In genomic region chr8:71527162-71527870, GRCm38 (mm10) we compare ENCODE assay signal across 16 mouse cellular contexts. TPM values are rescaled to one million over a fixed set of nuclear protein-coding genes. Genes with fewer than 3 reads are reported as not detected.
DNase-seq lines count a peak whose midpoint lies in the region; ATAC-seq and TF ChIP-seq lines count a peak whose summit lies in the region.
"Had no signal": no experiment of that assay in that cellular context is flagged by ENCODE, and none has a peak within 500 bp of the region (broad histone marks: within the 10 kb centered on the region; RNA-seq: fewer than 3 reads in every experiment).

No protein-coding gene starts in this region.

- no peaks in the 10 kb centered on the region for H3K36me3 ChIP-seq in embryonic facial prominence, embryonic 12.5 days
- H3K36me3 ChIP-seq in embryonic facial prominence, embryonic 10.5 days (replicated peaks) = no peaks in the 10 kb centered on the region
- H3K36me3 ChIP-seq in liver, adult 2 months (ENCODE audit: control insufficient read depth, insufficient read depth, low read length) = no peaks in the 10 kb centered on the region
- no peaks in the 10 kb centered on the region for H3K36me3 ChIP-seq in liver, embryonic 12.5 days
- H3K36me3 ChIP-seq in limb, embryonic 13.5 days = no peaks in the 10 kb centered on the region
- H3K36me3 ChIP-seq: neural tube, embryonic 12.5 days had no signal

- H3K9me3 ChIP-seq in embryonic facial prominence, embryonic 12.5 days = no peaks in the 10 kb centered on the region
- no peaks in the 10 kb centered on the region for H3K9me3 ChIP-seq in embryonic facial prominence, embryonic 10.5 days
- no peaks in the 10 kb centered on the region for H3K9me3 ChIP-seq in liver, embryonic 12.5 days (replicated peaks)
- H3K9me3 ChIP-seq in limb, embryonic 13.5 days = no peaks in the 10 kb centered on the region
- H3K9me3 ChIP-seq: neural tube, embryonic 12.5 days had no signal

- ATAC-seq in embryonic facial prominence, embryonic 12.5 days (ENCODE audit: insufficient number of reproducible peaks, insufficient read depth, low FRiP score, low TSS enrichment) = no peak
- no peak for ATAC-seq in liver, embryonic 12.5 days
- ATAC-seq in limb, embryonic 13.5 days (ENCODE audit: low FRiP score, low read depth) = no peak
- no peak for ATAC-seq in CD4-positive, CD25-positive, alpha-beta regulatory T cell, adult 4 months
- ATAC-seq: forebrain, embryonic 14.5 days had no signal

- no peak for TF ChIP-seq POLR2A in liver, adult 2 months (IDR thresholded peaks at IDR 0.05; ENCODE audit: extremely low read depth, insufficient read depth, low read length)

- 49% methylated on average over 3 of the region's 3 CpGs for WGBS in embryonic facial prominence, embryonic 12.5 days
- 51% methylated on average over 3 of the region's 3 CpGs for WGBS in embryonic facial prominence, embryonic 10.5 days
- 71% methylated on average over 3 of the region's 3 CpGs for whole genome bisulfite sequencing in liver, adult 2 months
- WGBS in liver, embryonic 12.5 days (ENCODE audit: insufficient replicate concordance) = 38% methylated on average over 3 of the region's 3 CpGs
- WGBS in limb, embryonic 13.5 days = 32% methylated on average over 3 of the region's 3 CpGs

- H3K79me2 ChIP-seq in liver, adult 2 months (ENCODE audit: control insufficient read depth, insufficient read depth, low read length) = no peaks in the 10 kb centered on the region

- H3K4me2 ChIP-seq in embryonic facial prominence, embryonic 12.5 days (replicated peaks) = no peak overlapping the region
- H3K4me2 ChIP-seq in liver, embryonic 12.5 days = no peak overlapping the region
- H3K4me2 ChIP-seq in limb, embryonic 13.5 days (replicated peaks) = no peak overlapping the region
- H3K4me2 ChIP-seq: neural tube, embryonic 12.5 days had no signal

- TF ChIP-seq CTCF in liver, adult 2 months (IDR thresholded peaks at IDR 0.05; ENCODE audit: low read depth, low read length) = no peak

- no peak overlapping the region for H3K9ac ChIP-seq in embryonic facial prominence, embryonic 12.5 days
- H3K9ac ChIP-seq in liver, adult 2 months (ENCODE audit: low read depth, low read length) = no peak overlapping the region
- H3K9ac ChIP-seq in liver, embryonic 12.5 days = no peak overlapping the region
- H3K9ac ChIP-seq in limb, embryonic 13.5 days = no peak overlapping the region
- H3K9ac ChIP-seq: neural tube, embryonic 12.5 days had no signal

- H3K27me3 ChIP-seq in embryonic facial prominence, embryonic 12.5 days = peaks cover 38% of the 10 kb centered on the region
- H3K27me3 ChIP-seq in embryonic facial prominence, embryonic 10.5 days (replicated peaks; ENCODE audit: low read depth, poor library complexity, severe bottlenecking) = peaks cover 65% of the 10 kb centered on the region
- H3K27me3 ChIP-seq in liver, adult 2 months (ENCODE audit: control insufficient read depth, insufficient read depth, low read length) = no peaks in the 10 kb centered on the region
- peaks cover 58% of the 10 kb centered on the region for H3K27me3 ChIP-seq in liver, embryonic 12.5 days (replicated peaks)
- H3K27me3 ChIP-seq in limb, embryonic 13.5 days = peaks cover 59% of the 10 kb centered on the region

- no peak for DNase-seq in embryonic facial prominence, embryonic 10.5 days (ENCODE audit: low spot score)
- DNase-seq in liver, adult 2 months (ENCODE audit: extremely low read depth, low read depth, low spot score) = no peak
- DNase-seq in frontal cortex, adult 2 months (ENCODE audit: extremely low spot score in 1 of 2, low spot score in 1 of 2) = no peak
- DNase-seq: adrenal gland, adult 2 months; kidney, adult 8-10 months; thymus, adult 2 months had no signal

- H3K4me1 ChIP-seq in embryonic facial prominence, embryonic 12.5 days = peaks cover 7% of the 10 kb centered on the region; the same call in 1 of the 2 replicates
- peaks cover 28% of the 10 kb centered on the region for H3K4me1 ChIP-seq in embryonic facial prominence, embryonic 10.5 days
- H3K4me1 ChIP-seq in liver, adult 2 months (ENCODE audit: control insufficient read depth, insufficient read depth, low read length) = no peaks in the 10 kb centered on the region; the same call in 1 of the 2 replicates
- H3K4me1 ChIP-seq in liver, embryonic 12.5 days = peaks cover 36% of the 10 kb centered on the region
- peaks cover 11% of the 10 kb centered on the region for H3K4me1 ChIP-seq in brown adipose tissue, adult 24 weeks (ENCODE audit: control insufficient read depth, insufficient read depth, insufficient read length, low read length)
- peaks cover 24% of the 10 kb centered on the region for H3K4me1 ChIP-seq in limb, embryonic 13.5 days

- H3K4me3 ChIP-seq in embryonic facial prominence, embryonic 12.5 days = no peak overlapping the region
- no peak overlapping the region for H3K4me3 ChIP-seq in embryonic facial prominence, embryonic 10.5 days
- H3K4me3 ChIP-seq in liver, adult 2 months (ENCODE audit: insufficient read depth, low read depth, low read length) = no peak overlapping the region
- no peak overlapping the region for H3K4me3 ChIP-seq in liver, embryonic 12.5 days
- H3K4me3 ChIP-seq in brown adipose tissue, adult 24 weeks (ENCODE audit: insufficient read depth, low read depth, low read length) = no peak overlapping the region
- no peak overlapping the region for H3K4me3 ChIP-seq in limb, embryonic 13.5 days
- H3K4me3 ChIP-seq: left cerebral cortex, adult 2 months; neural tube, embryonic 12.5 days had no signal

- H3K27ac ChIP-seq in embryonic facial prominence, embryonic 12.5 days = 0 out of 2 replicates have a peak overlapping the region, but pooled peaks have one; percentile 25
- H3K27ac ChIP-seq in embryonic facial prominence, embryonic 10.5 days (replicated peaks) = no peak overlapping the region; the same call in 1 of the 2 replicates
- H3K27ac ChIP-seq in liver, adult 2 months (replicated peaks; ENCODE audit: insufficient read depth, low read depth, low read length) = peak overlapping the region; percentile 44
- no peak overlapping the region for H3K27ac ChIP-seq in liver, embryonic 12.5 days
- H3K27ac ChIP-seq in brown adipose tissue, adult 24 weeks (replicated peaks; ENCODE audit: low read depth, low read length) = peak overlapping the region; percentile 93
- H3K27ac ChIP-seq in limb, embryonic 13.5 days = peak overlapping the region; percentile 40; the same call in 1 of the 2 replicates
- H3K27ac ChIP-seq: left cerebral cortex, adult 2 months; neural tube, embryonic 12.5 days had no signal

RNA-seq across cellular contexts. Expression of gene Ccdc194, which starts 1.8 kb away (rescaled TPM):
- polyA plus RNA-seq in embryonic facial prominence, embryonic 12.5 days (2016; fragmentation: Nextera tagmentation; extraction: Ambion mirVana) = 0.48 and 0.49 TPM in 2 replicates
- 0.12 and 0.26 TPM in 2 replicates for polyA plus RNA-seq in embryonic facial prominence, embryonic 10.5 days (2016; fragmentation: Nextera tagmentation; extraction: Ambion mirVana)
- total RNA-seq in liver, adult 2 months (2014; rRNA removed) = not detected in 2 replicates
- 0.05 TPM in 1 of 2 replicates, not detected in the other for polyA plus RNA-seq in liver, adult 2 months (2012; rRNA removed)
- 0.30 and 0.57 TPM in 2 replicates for polyA plus RNA-seq in liver, embryonic 12.5 days (2016; fragmentation: Nextera tagmentation; extraction: Ambion mirVana)
- not detected in 2 replicates for polyA plus RNA-seq in brown adipose tissue, adult 24 weeks (2012; ENCODE audit: insufficient read depth, insufficient read length, missing spikeins)
- 0.41 and 0.78 TPM in 2 replicates for polyA plus RNA-seq in limb, embryonic 13.5 days (2015; fragmentation: Nextera tagmentation; extraction: Ambion mirVana)
- not detected in 2 replicates for polyA plus RNA-seq in frontal cortex, adult 2 months (2012; rRNA removed)
- polyA plus RNA-seq in CD4-positive, CD25-positive, alpha-beta regulatory T cell, adult 4 months (2017; shearing (Covaris generic)) = not detected
- total RNA-seq: adrenal gland, adult 2 months; left cerebral cortex, adult 2 months; megakaryocyte-erythroid progenitor cell, adult 5-6 weeks had no signal
- polyA plus RNA-seq: adrenal gland, adult 2 months; small intestine, adult 2 months had no signal

RNA-seq across cellular contexts. Expression of gene Bst2, which starts 9.9 kb away (rescaled TPM):
- 11.2 and 12.8 TPM in 2 replicates for polyA plus RNA-seq in embryonic facial prominence, embryonic 12.5 days (2016; fragmentation: Nextera tagmentation; extraction: Ambion mirVana)
- polyA plus RNA-seq in embryonic facial prominence, embryonic 10.5 days (2016; fragmentation: Nextera tagmentation; extraction: Ambion mirVana) = 5.8 and 7.2 TPM in 2 replicates
- 603 and 678 TPM in 2 replicates for total RNA-seq in liver, adult 2 months (2014; rRNA removed)
- 798 and 871 TPM in 2 replicates for polyA plus RNA-seq in liver, adult 2 months (2012; rRNA removed)
- polyA plus RNA-seq in liver, embryonic 12.5 days (2016; fragmentation: Nextera tagmentation; extraction: Ambion mirVana) = 28.7 and 29.4 TPM in 2 replicates
- polyA plus RNA-seq in brown adipose tissue, adult 24 weeks (2012; ENCODE audit: insufficient read depth, insufficient read length, missing spikeins) = 17.3 and 38.4 TPM in 2 replicates
- polyA plus RNA-seq in limb, embryonic 13.5 days (2015; fragmentation: Nextera tagmentation; extraction: Ambion mirVana) = 21.0 and 22.3 TPM in 2 replicates
- polyA plus RNA-seq in frontal cortex, adult 2 months (2012; rRNA removed) = 20.9 and 22.9 TPM in 2 replicates
- polyA plus RNA-seq in CD4-positive, CD25-positive, alpha-beta regulatory T cell, adult 4 months (2017; shearing (Covaris generic)) = 100 to 1,000 TPM in 1 of 2 experiments, 10 to 100 TPM in 1; 75.3 to 150 TPM

RNA-seq across cellular contexts. Expression of gene Mvb12a, which starts 15.4 kb away (rescaled TPM):
- polyA plus RNA-seq in embryonic facial prominence, embryonic 12.5 days (2016; fragmentation: Nextera tagmentation; extraction: Ambion mirVana) = 69.0 and 72.6 TPM in 2 replicates
- 76.9 and 80.7 TPM in 2 replicates for polyA plus RNA-seq in embryonic facial prominence, embryonic 10.5 days (2016; fragmentation: Nextera tagmentation; extraction: Ambion mirVana)
- total RNA-seq in liver, adult 2 months (2014; rRNA removed) = 98.9 and 105 TPM in 2 replicates
- 164 and 165 TPM in 2 replicates for polyA plus RNA-seq in liver, adult 2 months (2012; rRNA removed)
- 39.2 and 42.7 TPM in 2 replicates for polyA plus RNA-seq in liver, embryonic 12.5 days (2016; fragmentation: Nextera tagmentation; extraction: Ambion mirVana)
- 29.7 and 30.9 TPM in 2 replicates for polyA plus RNA-seq in brown adipose tissue, adult 24 weeks (2012; ENCODE audit: insufficient read depth, insufficient read length, missing spikeins)
- polyA plus RNA-seq in limb, embryonic 13.5 days (2015; fragmentation: Nextera tagmentation; extraction: Ambion mirVana) = 80.7 and 83.6 TPM in 2 replicates
- polyA plus RNA-seq in frontal cortex, adult 2 months (2012; rRNA removed) = 81.2 and 87.6 TPM in 2 replicates
- polyA plus RNA-seq in CD4-positive, CD25-positive, alpha-beta regulatory T cell, adult 4 months (2017; shearing (Covaris generic)) = 10 to 100 TPM; 45.1 to 58.2 TPM

RNA-seq across cellular contexts. Expression of gene Plvap, which starts 15.8 kb away (rescaled TPM):
- polyA plus RNA-seq in embryonic facial prominence, embryonic 12.5 days (2016; fragmentation: Nextera tagmentation; extraction: Ambion mirVana) = 62.2 and 64.4 TPM in 2 replicates
- 58.0 and 59.2 TPM in 2 replicates for polyA plus RNA-seq in embryonic facial prominence, embryonic 10.5 days (2016; fragmentation: Nextera tagmentation; extraction: Ambion mirVana)
- 15.3 and 22.8 TPM in 2 replicates for total RNA-seq in liver, adult 2 months (2014; rRNA removed)
- 128 and 132 TPM in 2 replicates for polyA plus RNA-seq in liver, adult 2 months (2012; rRNA removed)
- polyA plus RNA-seq in liver, embryonic 12.5 days (2016; fragmentation: Nextera tagmentation; extraction: Ambion mirVana) = 44.8 and 46.7 TPM in 2 replicates
- polyA plus RNA-seq in brown adipose tissue, adult 24 weeks (2012; ENCODE audit: insufficient read depth, insufficient read length, missing spikeins) = 4.3 and 6.1 TPM in 2 replicates
- polyA plus RNA-seq in limb, embryonic 13.5 days (2015; fragmentation: Nextera tagmentation; extraction: Ambion mirVana) = 58.5 and 59.4 TPM in 2 replicates
- 9.7 and 13.6 TPM in 2 replicates for polyA plus RNA-seq in frontal cortex, adult 2 months (2012; rRNA removed)
- polyA plus RNA-seq in CD4-positive, CD25-positive, alpha-beta regulatory T cell, adult 4 months (2017; shearing (Covaris generic)) = not detected

RNA-seq across cellular contexts. Expression of gene Tmem221, which starts 31.4 kb away (rescaled TPM):
- polyA plus RNA-seq in embryonic facial prominence, embryonic 12.5 days (2016; fragmentation: Nextera tagmentation; extraction: Ambion mirVana) = 0.23 and 1.1 TPM in 2 replicates
- 0.52 and 0.54 TPM in 2 replicates for polyA plus RNA-seq in embryonic facial prominence, embryonic 10.5 days (2016; fragmentation: Nextera tagmentation; extraction: Ambion mirVana)
- total RNA-seq in liver, adult 2 months (2014; rRNA removed) = 0.46 and 0.47 TPM in 2 replicates
- polyA plus RNA-seq in liver, adult 2 months (2012; rRNA removed) = 0.14 and 0.55 TPM in 2 replicates
- polyA plus RNA-seq in liver, embryonic 12.5 days (2016; fragmentation: Nextera tagmentation; extraction: Ambion mirVana) = 0.61 and 0.75 TPM in 2 replicates
- polyA plus RNA-seq in brown adipose tissue, adult 24 weeks (2012; ENCODE audit: insufficient read depth, insufficient read length, missing spikeins) = not detected in 2 replicates
- 0.27 and 0.64 TPM in 2 replicates for polyA plus RNA-seq in limb, embryonic 13.5 days (2015; fragmentation: Nextera tagmentation; extraction: Ambion mirVana)
- 0.13 and 0.14 TPM in 2 replicates for polyA plus RNA-seq in frontal cortex, adult 2 months (2012; rRNA removed)
- polyA plus RNA-seq in CD4-positive, CD25-positive, alpha-beta regulatory T cell, adult 4 months (2017; shearing (Covaris generic)) = under 1 TPM in 1 of 2 experiments, not detected in 1; 0.79 TPM
- total RNA-seq: left cerebral cortex, adult 2 months; megakaryocyte-erythroid progenitor cell, adult 5-6 weeks had no signal
- polyA plus RNA-seq: forebrain, embryonic 14.5 days had no signal

Comparison
In these comparisons a context has a peak if more than half of its experiments do, and no peak if none do; other contexts are left out.
1. H3K27ac ChIP-seq: peak in embryonic facial prominence, embryonic 12.5 days (single experiment), liver, adult 2 months (single experiment), brown adipose tissue, adult 24 weeks (single experiment) and limb, embryonic 13.5 days (single experiment); none in embryonic facial prominence, embryonic 10.5 days (single experiment) and liver, embryonic 12.5 days (single experiment).